Mouse (Mus musculus) thymus, postnatal 10 days (tissue): ENCODE measurements around the gene Melk.

Experiments used
- DNase-seq, 2 experiments: peaks; one replicate each; pipeline ENCODE4 v3.0.0; 2021; ENCODE audit warnings: low spot score in 2 of 2

Melk gene

DNA sequence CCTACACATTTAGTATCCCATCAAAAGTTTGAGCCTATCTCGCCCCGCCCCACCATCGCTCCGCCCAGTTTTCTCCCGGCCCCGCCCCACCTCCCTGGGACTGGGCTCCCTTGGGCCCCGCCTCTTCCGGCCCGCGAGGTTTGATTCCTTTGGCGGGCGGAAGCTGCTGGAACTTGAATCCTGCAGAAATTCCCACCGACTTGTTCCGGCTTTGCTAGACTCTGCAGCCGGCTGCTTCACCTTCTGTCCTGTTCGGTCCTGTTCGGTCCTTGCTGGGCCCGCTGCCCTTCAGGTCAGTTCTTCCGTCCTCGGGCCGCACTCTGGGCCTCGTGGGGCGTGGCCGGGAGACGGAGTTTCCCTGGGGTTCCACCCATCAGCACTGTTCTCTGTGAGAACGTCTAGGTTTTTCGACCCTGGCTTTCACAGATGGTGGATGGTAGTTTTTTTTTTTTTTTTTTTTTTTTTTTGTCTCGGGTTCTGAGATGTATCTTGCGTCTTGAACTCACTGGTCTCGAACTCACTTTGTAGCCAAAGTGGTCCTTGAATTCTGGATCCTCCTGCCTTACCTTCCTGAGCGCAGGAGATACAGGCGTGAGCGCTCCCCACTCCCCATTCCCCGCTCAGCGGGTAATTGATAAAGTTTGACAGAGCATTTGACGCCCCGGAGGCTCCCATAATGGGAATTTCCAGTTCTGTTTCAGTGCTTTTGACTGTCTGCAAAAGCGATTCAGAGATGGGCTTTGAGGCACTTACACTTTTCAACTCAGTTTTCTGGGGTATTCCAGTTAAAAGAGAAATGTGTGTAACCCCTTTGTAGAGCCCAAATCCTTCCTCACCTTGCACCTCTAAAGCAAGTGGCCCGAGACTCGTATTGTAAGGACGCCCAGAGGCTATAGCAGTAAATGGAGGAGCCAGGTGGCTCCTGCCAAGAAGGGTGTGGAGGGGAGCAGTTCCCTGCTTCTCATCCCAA lies at the start of gene Melk:
TSS of gene Melk (plus strand) at position 96 of the 970 bp plus-strand sequence.
- DNase-seq = peak; percentile 62 to 71

DNA sequence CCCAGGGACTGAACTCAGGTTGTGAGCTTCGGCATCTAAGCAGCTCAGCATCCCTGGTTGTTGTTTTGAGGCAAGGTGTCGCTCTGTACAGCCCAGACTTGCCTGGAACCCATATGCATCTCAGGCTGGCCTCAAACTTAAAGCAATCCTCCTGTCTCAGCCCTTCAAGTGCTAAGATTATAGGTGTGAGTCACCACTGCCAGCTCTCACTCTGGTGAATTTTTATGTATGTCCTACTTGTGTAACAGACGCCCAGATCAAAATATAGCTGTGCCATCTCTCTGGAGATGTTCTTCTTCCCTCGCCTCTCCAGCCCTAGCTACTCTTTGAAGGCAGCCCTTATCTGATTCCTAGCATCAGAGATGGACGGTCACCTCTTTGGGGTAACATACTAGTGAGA lies 49.2 kb upstream of the Melk start:
- no peak for DNase-seq

DNA sequence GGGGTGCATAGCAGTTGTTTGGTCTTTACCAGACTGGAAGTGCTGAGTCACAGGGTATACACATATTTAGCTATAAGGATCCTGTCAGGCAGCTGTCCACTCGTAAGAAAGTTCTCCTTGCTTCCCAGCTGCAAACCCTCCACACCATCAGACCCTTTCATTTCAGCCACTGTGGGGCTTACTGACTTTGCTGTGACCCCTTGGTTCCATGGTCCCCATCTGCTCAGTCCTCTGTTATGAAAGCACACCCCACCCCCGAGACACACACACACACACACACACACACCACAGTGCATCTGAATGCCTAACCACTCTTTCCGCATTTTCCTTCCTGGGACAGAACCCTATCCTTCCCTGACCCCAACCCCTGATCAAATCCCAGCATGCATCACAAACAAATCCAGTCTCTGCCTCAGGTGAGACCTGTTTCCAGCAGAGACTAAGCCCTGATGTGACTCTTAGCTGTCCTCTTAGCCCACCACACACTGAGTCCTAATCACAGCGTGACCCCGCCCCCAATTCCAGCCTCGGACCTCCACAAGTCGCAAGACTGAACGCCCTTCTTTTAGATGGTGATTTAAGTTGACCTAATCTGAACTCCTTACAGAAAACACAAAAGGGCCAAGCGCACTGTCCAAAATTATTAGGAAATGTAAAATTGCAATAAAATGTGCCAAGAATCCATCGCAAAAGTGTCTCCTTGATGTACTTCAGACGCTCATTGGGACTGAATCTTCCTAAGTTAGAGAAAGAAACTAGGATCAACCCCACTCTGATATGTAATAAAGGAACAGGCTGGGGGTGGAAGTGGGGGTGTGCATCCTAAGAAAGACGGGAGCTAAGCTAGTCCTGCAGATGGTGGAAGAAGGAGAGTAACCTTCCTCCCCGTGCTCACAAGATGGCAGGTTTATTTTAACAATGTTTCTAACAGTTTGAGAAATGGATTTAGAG lies 48.4 kb upstream of the Melk start:
- no peak for DNase-seq

DNA sequence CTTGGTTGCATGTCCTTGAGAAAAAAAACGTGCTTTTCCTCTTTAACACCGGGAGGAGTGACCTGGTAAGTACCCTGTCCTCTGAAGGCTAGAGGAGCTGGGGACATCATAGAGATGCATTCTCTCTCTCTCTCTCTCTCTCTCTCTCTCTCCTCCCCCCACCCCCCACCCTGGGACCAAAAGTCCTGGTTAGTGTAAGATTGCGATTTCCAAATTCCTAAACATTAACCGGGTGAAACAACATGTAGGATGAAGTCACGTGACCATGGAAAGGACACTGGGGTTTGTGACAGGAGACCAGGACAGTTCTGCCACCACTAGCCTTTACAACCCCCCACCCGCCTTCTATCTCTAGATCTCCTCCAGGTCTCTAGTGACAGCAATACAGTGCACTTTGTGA lies 47.5 kb upstream of the Melk start:
- no peak for DNase-seq

DNA sequence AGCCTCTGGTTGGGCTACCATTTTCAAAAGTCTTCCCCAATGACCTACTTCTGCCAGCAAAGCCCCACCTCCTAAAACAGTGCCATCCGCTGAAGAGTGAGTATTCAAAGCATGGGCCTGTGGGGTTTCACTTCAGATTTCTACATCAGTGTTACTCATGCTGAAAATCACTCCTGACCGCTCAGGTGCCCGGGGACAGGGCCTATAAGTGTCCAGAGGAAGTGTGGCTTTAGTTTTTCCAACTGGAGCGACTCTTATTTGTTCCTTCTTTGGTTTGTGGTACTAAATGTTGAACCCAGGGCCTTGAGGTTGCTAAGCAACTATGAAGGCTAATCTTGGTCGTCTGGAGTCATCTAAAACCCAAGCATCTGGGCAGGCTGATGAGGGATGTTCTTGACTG lies 46.1 kb upstream of the Melk start:
- DNase-seq = no peak

DNA sequence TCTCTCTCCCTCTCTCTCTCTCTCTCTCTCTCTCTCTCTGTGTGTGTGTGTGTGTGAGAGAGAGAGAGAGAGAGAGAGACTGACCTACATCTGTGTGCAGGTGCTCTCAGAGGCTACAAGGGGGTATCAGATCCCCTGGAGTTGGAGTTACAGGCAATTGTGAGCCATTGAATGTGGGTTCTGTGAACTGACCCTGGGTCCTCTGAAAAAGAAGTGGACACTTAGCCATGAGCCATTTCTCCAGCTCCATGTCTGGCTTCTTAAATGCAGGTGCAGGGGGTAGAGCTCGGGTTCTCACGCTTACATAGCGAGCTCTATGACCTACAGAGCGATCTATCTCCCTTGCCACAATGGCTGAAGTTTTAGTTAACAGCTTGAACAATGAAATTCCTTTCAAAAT lies 41.5 kb upstream of the Melk start:
- DNase-seq = no peak

DNA sequence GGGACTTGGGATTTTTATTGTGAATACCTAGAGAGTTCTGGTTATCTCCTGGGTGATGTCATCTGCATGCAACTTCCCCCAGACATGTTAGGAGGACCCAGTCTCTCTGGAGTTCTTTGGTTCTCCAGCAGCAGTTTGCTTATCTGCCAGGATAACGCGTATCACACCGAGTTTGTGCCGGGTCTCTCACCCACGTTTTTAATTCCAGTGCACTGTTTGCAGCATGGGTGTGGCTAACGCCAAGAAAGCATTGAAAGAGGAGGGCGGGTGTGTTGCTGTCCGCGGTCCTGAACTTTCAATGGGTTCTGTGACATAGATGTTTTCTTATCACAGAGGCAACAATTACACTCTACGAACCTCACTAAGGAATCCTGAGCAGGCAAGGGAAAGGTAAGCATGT lies 40.4 kb upstream of the Melk start:
- peak in 1 of 2 experiments; percentile 59 for DNase-seq

DNA sequence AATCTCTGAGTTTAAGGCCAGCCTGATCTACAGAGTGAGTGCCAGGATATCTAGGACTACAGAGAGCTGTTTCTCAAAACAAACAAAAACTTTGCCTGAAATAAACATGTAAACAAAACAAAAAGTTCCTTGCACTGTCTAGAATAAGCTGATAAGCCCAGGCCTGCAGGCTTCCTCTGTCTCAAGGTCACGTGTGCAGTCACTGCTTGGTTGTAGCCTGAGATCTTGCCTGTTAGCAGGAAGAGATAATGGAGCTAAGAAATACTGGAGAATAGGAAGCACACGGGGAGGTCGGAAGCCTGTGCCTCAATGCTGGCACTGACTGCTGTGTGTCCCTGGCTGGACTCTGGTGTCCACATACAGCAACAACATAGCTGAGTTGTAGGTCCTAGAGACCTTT lies 35.2 kb upstream of the Melk start:
- no peak for DNase-seq

DNA sequence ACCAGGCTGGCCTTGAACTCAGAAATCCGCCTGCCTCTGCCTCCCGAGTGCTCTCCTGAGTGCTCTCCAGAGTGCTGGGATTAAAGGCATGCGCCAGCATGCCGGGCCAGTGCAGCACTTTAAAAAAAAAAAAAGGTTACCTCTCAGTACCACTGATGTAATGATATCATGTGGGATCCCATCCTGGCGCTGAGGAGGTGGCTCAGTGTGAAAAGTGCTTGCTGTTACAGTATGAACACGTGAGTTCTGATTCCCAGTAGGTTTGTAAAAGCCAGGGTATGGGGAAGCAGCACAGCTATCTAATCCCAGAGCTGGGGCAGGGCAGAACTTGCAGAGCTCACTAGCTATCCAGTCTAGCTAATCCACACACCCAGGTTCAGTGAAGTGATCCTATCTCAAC lies 33.2 kb upstream of the Melk start:
- DNase-seq = no peak

DNA sequence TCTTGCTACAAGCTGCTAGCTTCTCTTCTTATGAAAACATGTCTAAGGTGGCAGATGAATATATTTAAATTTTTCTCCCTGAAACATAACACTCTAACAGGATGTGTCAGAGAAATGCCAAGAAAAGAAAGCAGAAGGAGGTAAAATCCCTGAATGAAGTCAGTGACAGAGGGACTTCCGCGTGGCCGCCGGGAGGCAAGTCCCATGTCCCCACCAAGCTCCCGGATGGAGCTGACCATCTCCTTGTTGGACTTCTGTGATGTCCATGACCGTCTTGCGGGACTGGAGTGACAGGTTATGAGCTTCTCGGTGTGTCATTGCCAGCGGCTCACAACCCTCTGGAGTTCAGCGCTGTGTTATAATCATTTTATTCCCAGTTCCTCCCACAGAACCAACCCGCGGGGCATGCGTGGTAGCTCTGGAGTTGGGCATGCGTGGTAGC lies 31.3 kb upstream of the Melk start:
- DNase-seq = no peak

DNA sequence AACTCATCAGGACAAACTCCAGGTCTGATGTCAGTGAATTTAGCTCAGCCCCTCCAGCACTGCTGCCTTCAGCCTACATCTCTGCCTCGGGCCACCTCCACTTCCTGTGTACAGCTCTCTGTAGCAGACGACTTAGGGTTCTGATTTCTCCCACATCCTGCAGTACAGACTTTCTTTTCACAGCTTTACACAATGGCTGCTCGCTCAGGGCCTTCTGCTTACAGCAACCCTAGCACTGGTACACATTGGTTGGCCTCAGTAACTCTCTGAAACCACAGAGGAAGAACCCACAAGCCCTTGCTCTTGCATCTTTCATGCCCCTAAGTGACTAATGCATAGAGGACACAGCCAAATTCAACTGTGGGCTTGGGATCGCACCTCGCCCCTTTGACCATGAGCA lies 29.5 kb upstream of the Melk start:
- peak; percentile 4 to 17 for DNase-seq

DNA sequence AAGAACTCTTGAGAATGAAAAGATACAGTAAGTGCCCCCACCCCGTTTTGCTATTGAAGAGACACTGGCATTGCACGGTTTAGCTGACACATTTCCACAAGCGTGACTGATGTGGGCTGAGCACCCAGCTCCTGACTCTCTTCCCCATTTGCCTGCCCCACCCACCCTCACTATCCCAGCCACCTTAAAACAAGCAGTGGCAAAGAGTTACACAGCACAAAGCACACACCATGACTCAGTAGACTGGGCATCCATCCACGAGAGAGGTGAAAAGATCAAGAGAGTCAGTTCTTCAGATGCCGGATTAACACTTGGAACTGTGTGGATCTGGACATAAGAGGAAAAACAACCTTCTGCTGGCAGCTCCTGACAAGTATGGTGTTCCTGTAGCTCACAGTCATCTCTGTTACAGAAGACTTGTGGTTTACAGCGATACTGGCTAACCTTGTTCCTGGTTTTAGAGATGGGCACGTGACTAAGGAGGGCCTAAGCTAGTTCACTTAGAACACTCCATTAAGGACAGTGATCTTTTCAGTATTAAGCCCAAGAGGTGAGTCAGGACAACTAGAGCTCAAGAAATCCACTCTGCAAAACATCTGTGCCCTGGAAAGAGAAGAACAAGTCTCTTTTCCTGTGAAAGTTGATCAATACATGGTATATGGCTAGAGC lies 18.9 kb upstream of the Melk start:
- no peak for DNase-seq

DNA sequence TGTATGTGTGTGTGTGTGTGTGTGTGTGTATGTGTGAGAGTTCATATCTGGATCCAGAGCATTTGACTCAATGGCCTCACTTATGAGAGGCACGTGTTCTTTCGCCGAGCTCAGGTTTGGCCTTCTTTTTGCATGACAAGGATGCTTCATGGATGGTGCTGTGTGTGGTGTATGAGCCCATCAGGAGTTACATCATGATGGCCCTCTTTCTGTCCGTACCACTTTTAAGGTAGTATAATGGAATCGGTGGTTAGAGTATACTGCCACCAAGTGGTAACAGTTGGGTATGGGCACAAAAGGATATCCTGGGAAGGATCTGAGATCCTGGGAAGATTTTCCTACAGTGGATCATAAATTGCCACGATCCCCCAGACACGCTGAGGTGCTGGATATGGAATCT lies 8.1 kb upstream of the Melk start:
- peak in 1 of 2 experiments; percentile 5 for DNase-seq

DNA sequence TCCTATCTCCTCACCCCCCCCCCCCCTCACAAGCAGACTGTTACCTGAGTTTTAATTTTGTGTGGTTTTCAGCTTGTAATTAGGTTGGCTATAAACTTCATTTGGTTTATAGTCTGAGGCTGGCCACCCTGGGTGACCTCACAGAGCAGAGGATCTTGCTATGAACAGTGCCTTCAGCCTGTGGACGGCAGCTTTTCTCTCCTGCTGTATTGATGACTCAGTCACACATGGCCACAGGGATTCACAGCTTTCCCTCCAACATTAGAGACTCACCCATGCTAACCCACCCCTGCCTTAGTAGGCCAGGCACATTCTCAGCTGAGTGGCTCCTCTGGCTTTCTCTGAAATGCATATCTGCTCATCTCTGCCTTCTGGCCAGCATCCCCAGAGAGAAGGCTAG lies 4.8 kb upstream of the Melk start:
- DNase-seq = no peak

DNA sequence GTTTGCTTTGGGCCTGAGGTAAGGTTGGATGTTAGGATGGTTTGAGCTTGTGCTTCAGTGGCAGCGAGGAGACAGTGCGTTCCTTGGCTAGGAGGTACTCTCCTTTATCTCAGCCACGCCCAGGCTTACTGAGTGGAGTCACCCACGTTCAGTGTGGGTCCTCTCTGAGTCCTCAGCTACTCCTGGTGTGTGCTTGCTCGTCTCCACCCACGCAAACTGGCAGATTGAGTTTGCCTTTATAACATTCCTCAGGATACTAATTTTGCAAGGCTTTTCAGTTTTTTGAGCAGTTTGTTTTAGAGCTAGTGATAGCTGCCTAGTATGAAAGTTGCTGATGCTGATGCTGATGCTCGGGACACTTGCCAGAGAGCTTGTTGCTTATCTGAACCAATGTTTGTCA lies 5.9 kb downstream of the Melk start:
- DNase-seq = no peak

DNA sequence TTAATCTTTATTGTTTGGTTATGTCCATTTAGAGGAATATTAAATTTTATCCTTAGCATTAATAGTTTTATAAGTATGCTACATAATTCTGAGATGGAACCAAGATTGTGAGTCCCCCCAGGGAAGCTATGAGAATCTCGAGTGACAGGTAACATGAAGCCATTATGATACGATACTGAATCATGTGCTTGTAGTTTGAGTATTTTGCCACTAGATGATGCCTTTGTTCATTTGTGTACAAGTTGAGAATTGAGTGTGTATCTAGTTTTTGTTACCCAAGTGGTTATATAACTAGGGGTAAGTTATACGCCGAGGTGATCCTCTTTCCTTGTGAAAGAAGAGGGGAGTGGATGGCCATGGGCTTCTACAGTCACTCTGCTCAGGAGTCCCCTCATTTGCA lies 9.8 kb downstream of the Melk start:
- no peak for DNase-seq

DNA sequence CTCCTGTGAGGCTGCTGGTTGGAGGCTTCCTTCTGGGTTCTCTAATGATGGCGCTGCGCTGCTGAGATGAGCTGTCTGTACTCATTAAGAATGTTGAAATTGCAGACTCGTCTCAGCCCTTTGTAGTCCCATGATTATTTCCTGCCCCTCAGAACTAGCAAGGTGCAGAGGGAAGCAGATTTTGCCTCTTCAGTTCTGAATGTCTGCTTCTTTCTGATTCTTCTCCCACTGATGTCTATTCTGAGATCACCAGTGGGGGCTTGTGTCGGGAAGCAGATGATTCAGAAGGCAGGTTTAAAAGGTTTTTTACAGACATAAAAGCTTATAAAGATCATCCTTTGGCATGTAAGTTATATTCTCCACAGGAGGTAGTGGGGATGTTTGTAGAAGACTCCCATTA lies 10.2 kb downstream of the Melk start:
- DNase-seq = no peak

DNA sequence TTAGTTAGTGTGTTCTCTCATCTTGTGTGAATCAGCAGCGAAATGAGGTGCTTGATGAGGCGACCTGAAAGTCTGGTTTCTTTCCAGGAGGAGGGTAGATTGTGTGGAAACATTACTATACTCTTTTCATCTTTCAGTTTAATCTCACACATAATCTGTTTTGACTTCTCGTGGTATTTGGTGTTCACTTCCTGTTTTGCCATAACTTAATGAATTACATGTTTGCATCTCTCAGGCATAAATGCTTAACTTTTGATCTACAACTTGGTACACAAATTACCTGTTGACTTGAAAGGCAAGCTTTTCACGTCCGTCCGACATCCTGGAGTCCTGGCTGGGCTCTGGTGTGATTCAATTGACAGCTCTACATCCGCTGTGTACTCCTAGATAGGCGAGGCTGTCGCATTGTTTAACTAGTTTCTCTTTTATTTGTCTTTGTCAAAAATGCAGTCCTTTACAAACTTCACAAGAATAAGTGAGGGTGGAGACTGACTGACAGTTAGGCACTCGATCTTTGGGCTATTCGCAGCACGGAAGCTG lies 15.7 kb downstream of the Melk start:
- DNase-seq = no peak

DNA sequence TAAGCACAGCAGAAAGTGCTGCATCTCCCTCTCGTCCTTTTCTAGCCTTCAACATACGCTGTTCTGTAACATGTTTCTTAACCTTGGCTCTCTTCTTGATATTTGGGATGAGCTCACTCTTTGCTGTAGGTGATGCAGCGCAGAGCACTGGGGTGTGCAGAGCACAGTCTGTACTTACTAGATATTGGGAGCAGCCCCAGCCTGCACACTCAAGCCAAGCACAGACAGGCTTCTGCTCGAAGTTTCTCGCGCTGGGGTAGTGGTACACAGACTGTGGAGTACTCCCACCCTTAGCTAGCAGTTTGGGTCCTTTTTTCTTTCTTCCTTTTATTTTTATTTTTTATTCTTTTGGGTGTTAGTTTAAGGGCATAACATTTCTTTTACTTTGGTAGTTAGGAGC lies 19.8 kb downstream of the Melk start:
- no peak for DNase-seq

DNA sequence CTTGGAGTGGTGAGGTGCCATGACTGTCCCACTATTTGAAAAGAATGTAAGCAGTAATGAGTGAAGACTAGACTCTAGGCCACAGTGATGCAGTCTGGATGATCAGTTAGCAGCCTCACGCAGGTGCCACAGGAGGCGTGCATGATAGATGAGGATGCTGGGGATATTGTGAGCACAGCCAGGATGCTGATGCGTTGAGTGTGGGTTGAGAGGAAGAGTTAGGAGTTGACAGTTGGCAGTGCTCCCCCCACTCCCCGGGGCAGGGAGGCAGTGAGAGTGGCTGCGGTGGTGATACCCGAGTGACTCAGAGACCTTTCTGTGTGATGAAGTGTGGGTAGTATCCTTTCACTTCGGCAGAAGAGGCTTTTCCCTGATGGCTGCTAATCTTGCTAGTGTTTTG lies 21.4 kb downstream of the Melk start:
- no peak for DNase-seq

DNA sequence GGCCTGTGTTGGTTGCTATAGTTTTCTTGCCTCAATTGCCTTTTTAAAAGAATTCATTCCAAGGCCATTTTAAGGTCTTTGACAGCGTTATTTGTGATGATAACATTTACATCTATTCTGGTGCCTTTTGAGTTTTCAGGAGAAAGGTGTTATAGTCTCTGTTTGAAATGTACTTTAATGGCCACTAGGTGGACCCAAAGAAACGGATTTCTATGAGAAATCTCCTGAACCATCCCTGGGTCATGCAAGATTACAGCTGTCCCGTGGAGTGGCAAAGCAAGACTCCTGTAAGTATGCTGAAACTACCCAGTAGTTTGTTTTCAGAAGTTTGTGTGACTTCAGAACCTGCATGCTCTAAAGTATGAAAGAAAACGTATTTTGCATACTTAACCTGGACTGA lies 24.8 kb downstream of the Melk start:
- no peak for DNase-seq

DNA sequence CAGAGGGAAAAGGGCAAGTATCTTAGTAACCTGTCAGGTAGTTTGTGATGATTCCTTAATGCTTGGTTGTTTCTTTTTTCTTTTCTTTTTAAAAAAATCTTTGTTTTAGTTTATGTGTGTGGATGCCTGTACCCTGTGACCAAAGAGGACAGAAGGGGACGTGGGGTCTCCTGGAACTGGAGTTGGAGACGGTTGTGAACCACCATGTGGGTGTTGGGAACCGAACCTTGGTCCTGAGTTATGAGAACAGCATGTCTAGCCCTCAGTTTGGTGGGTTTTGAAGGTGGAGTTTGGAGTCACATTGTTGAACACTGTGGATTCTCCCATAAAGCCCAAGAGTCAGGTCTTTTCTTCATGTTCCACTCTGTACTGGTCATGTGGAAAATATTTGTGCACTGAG lies 26.0 kb downstream of the Melk start:
- no peak for DNase-seq
